Mouse (Mus musculus) heart, adult 2 months (tissue): ENCODE data around the gene Cnga4. TPM values are rescaled to one million over a fixed set of nuclear protein-coding genes. Genes with fewer than 3 reads are reported as not detected.

ENCODE experiments used
- DNase-seq, 2 experiments: peaks; one replicate each; pipeline ENCODE4 v3.0.0; 2021
- H3K27ac ChIP-seq: fragments of 200-600 bp; 2 replicates; pipeline ENCODE4 v1.8.1; 2022
- H3K27me3 ChIP-seq: fragments of 200-500 bp; 2 replicates; pipeline ENCODE4 v1.6.1; 2012; ENCODE audit warnings: mild to moderate bottlenecking, low read length, inconsistent platforms, mixed read lengths; ENCODE audit not compliant: control insufficient read depth, insufficient read depth
- H3K36me3 ChIP-seq: fragments of 200-500 bp; 2 replicates; pipeline ENCODE4 v1.6.1; 2012; ENCODE audit warnings: low read length, inconsistent platforms; ENCODE audit not compliant: control insufficient read depth, insufficient read depth
- H3K4me1 ChIP-seq: fragments of 200-500 bp; 2 replicates; pipeline ENCODE4 v1.6.1; 2011; ENCODE audit warnings: low read length; ENCODE audit not compliant: control insufficient read depth, insufficient read depth
- H3K4me3 ChIP-seq: fragments of 200-600 bp; 2 replicates; pipeline ENCODE4 v1.8.1; 2022
- H3K79me2 ChIP-seq: fragments of 200-500 bp; replicated peaks from 2 replicates; pipeline ENCODE4 v1.6.1; 2012; ENCODE audit warnings: mild to moderate bottlenecking, inconsistent platforms, low read length, moderate library complexity, mixed read lengths; ENCODE audit not compliant: control insufficient read depth, insufficient read depth
- H3K9ac ChIP-seq: fragments of 200-500 bp; 2 replicates; pipeline ENCODE4 v1.6.1; 2012; ENCODE audit warnings: low read depth, mild to moderate bottlenecking, control low read depth, inconsistent platforms, low read length, mixed read lengths
- CTCF ChIP-seq: fragments of 200-600 bp; IDR thresholded peaks from 2 replicates; pipeline ENCODE4 v1.8.1; 2022; ENCODE audit warnings: antibody characterized with exemption, mild to moderate bottlenecking, moderate library complexity
- EP300 ChIP-seq: fragments of 200-500 bp; IDR thresholded peaks from 2 replicates; pipeline ENCODE4 v1.6.1; 2011; ENCODE audit warnings: low read depth, low read length, control low read depth; ENCODE audit not compliant: insufficient read depth
- POLR2A ChIP-seq: fragments of 200-500 bp; IDR thresholded peaks from 2 replicates; pipeline ENCODE4 v1.6.1; 2011; ENCODE audit warnings: mild to moderate bottlenecking, low read depth, low read length, control low read depth; ENCODE audit not compliant: insufficient read depth
- WGBS: fragments of 180-500 bp; shearing (Covaris S2); methylation state at CpG from one replicate; pipeline ENCODE4 v1.1.7; 2018; 5-methylcytosine and 5-hydroxymethylcytosine counted together
- intact Hi-C: fragments of 180-260 bp; cut with DNase I; formaldehyde crosslinking; loops from one replicate; pipeline ENCODE4 v1.15.1; 2025
- polyA plus RNA-seq: library from polyadenylated mRNA; depleted of rRNA; stranded (reverse); fragments of >200 nt; gene quantifications from 2 replicates; pipeline ENCODE4 v1.2.3, GENCODE M21; 2012
- total RNA-seq, 2 experiments: library from RNA; stranded (reverse); gene quantifications; 2 replicates each; pipeline ENCODE4 v1.2.3; 2021

The Cnga4 gene
- total and polyA plus RNA-seq, 3 experiments = 0.14 TPM; not detected in 2

- H3K4me1 ChIP-seq = no peaks in the 10 kb centered on the region
- intact Hi-C loops = no loop called here
- H3K9ac ChIP-seq = no peak overlapping the region
- no peaks in the 10 kb centered on the region for H3K79me2 ChIP-seq
- no peak overlapping the region for H3K4me3 ChIP-seq
- no peak for DNase-seq
- 86% methylated on average over 1 of the region's 1 CpGs for WGBS
- no peak overlapping the region for H3K27ac ChIP-seq
- no peaks in the 10 kb centered on the region for H3K27me3 ChIP-seq
- peaks cover 7% of the 10 kb centered on the region; the same call in 1 of the 2 replicates for H3K36me3 ChIP-seq
- no peak for TF ChIP-seq EP300
- no peak for TF ChIP-seq POLR2A
- TF ChIP-seq CTCF = no peak
Observed at GRCm38 (mm10) chr7:105372912-105373311, 31.5 kb upstream of the Cnga4 start.

- WGBS = 34% methylated on average over 4 of the region's 4 CpGs
- peak; percentile 39 to 71 for DNase-seq
- no peak overlapping the region for H3K27ac ChIP-seq
Observed at GRCm38 (mm10) chr7:105373509-105373908, 30.9 kb upstream of the Cnga4 start.

GRCm38 (mm10) chr7:105373976-105374375 lies 30.4 kb upstream of the Cnga4 start:
- intact Hi-C loops = no loop called here
- no peaks in the 10 kb centered on the region for H3K79me2 ChIP-seq
- no peak overlapping the region for H3K9ac ChIP-seq

More at GRCm38 (mm10) chr7:105373509-105373908, 30.9 kb upstream of the Cnga4 start:
- Histone ChIP-seq H3K9ac (no peak overlapping the region), H3K36me3 (peaks cover 7% of the 10 kb centered on the region; the same call in 1 of the 2 replicates), H3K79me2 (no peaks in the 10 kb centered on the region), H3K27me3 (no peaks in the 10 kb centered on the region), H3K4me3 (no peak overlapping the region), H3K4me1 (no peaks in the 10 kb centered on the region)
- intact Hi-C loops = no loop called here
- TF ChIP-seq EP300 = no peak
- TF ChIP-seq POLR2A = no peak
- no peak for TF ChIP-seq CTCF

GRCm38 (mm10) chr7:105374866-105375265 lies 29.5 kb upstream of the Cnga4 start, which contains the start of gene Gm5901:
Gm5901 (plus strand) TSS chr7:105375038.
- H3K9ac ChIP-seq = no peak within 1 kb of the TSS
- no peaks in the 10 kb centered on the region for H3K4me1 ChIP-seq
- H3K4me3 ChIP-seq = no peak within 1 kb of the TSS
- WGBS = 81% methylated on average over 1 of the region's 1 CpGs
- no peak within 1 kb of the TSS for H3K27ac ChIP-seq
- peaks cover 9% of the 10 kb centered on the region for H3K36me3 ChIP-seq
- TF ChIP-seq EP300 (no peak), POLR2A (no peak)
- DNase-seq = no peak
- no peaks in the 10 kb centered on the region for H3K27me3 ChIP-seq
- intact Hi-C loops = no loop called here
- H3K79me2 ChIP-seq = no peaks in the 10 kb centered on the region

More at GRCm38 (mm10) chr7:105373976-105374375, 30.4 kb upstream of the Cnga4 start:
- H3K4me1 ChIP-seq = no peaks in the 10 kb centered on the region
- no peak overlapping the region for H3K27ac ChIP-seq
- TF ChIP-seq POLR2A = no peak
- no peak for TF ChIP-seq EP300
- no peak for TF ChIP-seq CTCF
- WGBS = 88% methylated on average over 3 of the region's 3 CpGs
- H3K4me3 ChIP-seq = no peak overlapping the region
- no peak for DNase-seq
- H3K27me3 ChIP-seq = no peaks in the 10 kb centered on the region
- peaks cover 7% of the 10 kb centered on the region; the same call in 1 of the 2 replicates for H3K36me3 ChIP-seq

- intact Hi-C loops = no loop called here
- H3K4me1 ChIP-seq = no peaks in the 10 kb centered on the region
- H3K4me3 ChIP-seq = no peak overlapping the region
- 95% methylated on average over 3 of the region's 3 CpGs for WGBS
- no peaks in the 10 kb centered on the region for H3K27me3 ChIP-seq
- H3K36me3 ChIP-seq = peaks cover 4% of the 10 kb centered on the region; the same call in 1 of the 2 replicates
- no peak overlapping the region for H3K27ac ChIP-seq
- DNase-seq = no peak
- TF ChIP-seq CTCF = no peak
- no peak for TF ChIP-seq EP300
- no peak for TF ChIP-seq POLR2A
- 0 out of 2 replicates have a peak, but pooled peaks cover 1% of the 10 kb centered on the region for H3K79me2 ChIP-seq
- no peak overlapping the region for H3K9ac ChIP-seq
Observed at GRCm38 (mm10) chr7:105380329-105380728, 24.0 kb upstream of the Cnga4 start.

GRCm38 (mm10) chr7:105387696-105388095 lies 16.7 kb upstream of the Cnga4 start:
- H3K27me3 ChIP-seq = no peaks in the 10 kb centered on the region
- H3K4me3 ChIP-seq = no peak overlapping the region
- H3K9ac ChIP-seq = no peak overlapping the region
- DNase-seq = no peak
- peaks cover 9% of the 10 kb centered on the region for H3K36me3 ChIP-seq
- TF ChIP-seq EP300 = no peak
- TF ChIP-seq CTCF = no peak
- no peak for TF ChIP-seq POLR2A
- WGBS = 96% methylated on average over 2 of the region's 2 CpGs
- no peak overlapping the region for H3K27ac ChIP-seq
- 0 out of 2 replicates have a peak, but pooled peaks cover 1% of the 10 kb centered on the region for H3K79me2 ChIP-seq
- H3K4me1 ChIP-seq = no peaks in the 10 kb centered on the region
- intact Hi-C loops = no loop called here
